Mouse (Mus musculus): ENCODE data around the gene Ogg1. TPM values are rescaled to one million over a fixed set of nuclear protein-coding genes. Genes with fewer than 3 reads are reported as not detected.

Ogg1 gene
- total RNA-seq (2022): 10 to 100 TPM in 2 of 4 experiments, 1 to 10 TPM in 2; 7.6 to 11.1 (median 9.4) TPM

DNA sequence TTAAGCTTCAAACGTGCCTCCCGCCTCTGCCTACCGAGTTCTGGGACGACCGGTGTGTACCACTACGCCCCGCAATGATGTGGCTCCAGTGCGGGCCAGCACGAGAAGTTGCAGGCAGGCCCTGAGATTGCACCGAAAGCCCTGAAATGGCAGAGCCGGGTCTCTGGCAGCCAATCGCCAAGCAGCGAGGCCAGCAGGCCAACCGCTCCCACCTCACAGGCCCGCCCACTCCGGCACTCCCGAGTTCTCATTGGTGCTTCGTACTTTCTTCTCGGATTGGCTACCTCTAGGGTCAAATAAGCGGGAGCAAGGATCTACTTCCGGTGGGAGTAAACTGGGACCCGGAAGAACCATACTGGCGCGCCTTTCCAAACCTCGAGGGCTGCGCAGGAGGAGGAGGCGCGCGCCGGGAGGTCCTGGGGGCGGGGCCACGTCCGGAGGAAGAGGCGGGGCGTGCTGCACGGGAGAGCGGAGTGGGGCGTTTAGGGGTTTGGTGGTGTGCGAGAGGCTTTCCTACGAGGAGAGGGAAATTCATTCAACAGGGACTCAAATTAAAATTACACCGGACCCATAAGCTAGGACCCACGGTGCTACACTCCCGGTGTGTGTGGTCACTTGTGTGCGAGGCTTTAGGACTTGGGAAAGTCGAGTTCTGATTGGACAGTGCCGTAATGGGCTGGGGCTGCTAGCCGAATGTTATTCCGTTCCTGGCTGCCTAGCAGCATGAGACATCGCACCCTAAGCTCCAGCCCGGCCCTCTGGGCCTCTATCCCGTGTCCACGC is at the start of gene Ogg1:
Ogg1 (plus strand) TSS at position 440 of the 783 bp plus-strand sequence.
- peak; percentile 98 to 99 for DNase-seq (ENCODE audit: low spot score in 2 of 2)

DNA sequence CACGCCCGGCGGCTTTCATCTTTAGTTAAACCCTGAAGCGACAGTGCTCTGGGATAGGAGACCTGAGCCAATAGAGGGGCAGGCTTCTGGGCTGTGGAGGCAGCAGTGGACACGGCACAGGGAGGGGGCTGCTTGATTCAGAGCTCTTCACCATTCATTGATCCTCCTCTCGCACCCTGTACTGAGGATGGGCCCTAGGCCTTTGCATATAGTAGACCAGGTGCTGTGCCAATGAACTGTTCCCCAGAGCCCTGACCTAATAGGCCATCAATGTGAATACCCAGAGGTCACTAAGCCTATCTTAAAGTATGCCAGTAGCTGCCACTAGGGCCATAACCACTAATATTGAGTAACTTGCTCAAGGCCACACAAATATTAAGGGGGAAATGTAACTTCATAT is 45.1 kb upstream of the Ogg1 start:
- no peak for DNase-seq (ENCODE audit: low spot score in 2 of 2)

DNA sequence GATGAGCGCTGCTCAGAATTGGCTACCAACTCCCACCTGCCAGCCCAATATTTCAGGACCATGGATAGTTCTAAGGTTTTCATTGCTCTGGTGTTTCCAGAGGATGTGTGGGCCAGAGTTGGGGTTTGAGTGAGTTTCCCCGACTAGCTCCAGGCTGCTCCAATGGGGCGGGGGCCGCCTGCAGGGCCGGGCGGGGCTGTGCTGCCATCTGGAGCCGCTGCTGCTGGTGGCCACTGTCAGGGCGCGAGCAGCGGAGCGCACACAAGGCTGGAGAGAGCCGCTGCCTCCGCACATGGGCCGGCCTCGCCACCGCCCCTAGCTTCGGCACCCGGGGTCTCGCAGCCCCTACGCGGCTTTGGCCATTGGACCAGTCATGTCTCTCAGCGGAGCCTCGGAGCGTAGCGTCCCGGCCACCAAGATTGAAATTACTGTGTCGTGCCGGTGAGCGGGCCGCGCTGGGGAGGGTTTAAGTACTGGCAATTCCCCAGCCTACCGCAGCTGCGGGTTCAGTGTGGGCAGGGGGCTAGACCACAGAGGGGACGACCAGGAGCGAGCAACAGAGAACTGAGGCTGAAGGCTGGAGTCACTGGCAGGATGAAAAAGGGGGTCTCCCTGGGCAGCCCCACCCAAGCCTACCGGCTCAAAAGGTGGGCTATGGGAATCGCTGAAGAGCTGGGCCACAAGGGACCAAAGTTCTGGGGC is 44.5 kb upstream of the Ogg1 start, which contains the start of gene Cpne9:
Cpne9 (plus strand) TSS at position 207 of the 702 bp plus-strand sequence.
- DNase-seq (ENCODE audit: low spot score in 2 of 2): no peak

DNA sequence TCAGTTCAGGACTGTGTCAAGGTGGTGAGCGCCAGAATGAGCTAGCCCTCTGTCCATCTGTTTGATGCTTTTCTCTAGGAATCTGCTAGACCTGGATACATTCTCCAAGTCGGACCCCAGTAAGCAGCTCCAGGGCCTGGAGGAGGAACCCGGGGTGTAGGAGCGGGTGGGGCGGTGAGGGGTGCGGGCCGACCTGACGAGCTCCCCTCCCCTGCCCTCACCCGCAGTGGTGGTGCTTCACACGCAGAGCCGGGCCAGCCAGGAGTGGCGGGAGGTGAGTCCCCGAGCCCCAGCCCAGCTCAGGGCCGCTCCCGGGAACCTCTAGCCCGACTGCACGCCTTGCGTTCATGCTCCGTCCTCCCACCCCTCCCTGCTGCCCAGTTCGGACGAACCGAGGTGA is 43.8 kb upstream of the Ogg1 start:
- no peak for DNase-seq (ENCODE audit: low spot score in 2 of 2)

DNA sequence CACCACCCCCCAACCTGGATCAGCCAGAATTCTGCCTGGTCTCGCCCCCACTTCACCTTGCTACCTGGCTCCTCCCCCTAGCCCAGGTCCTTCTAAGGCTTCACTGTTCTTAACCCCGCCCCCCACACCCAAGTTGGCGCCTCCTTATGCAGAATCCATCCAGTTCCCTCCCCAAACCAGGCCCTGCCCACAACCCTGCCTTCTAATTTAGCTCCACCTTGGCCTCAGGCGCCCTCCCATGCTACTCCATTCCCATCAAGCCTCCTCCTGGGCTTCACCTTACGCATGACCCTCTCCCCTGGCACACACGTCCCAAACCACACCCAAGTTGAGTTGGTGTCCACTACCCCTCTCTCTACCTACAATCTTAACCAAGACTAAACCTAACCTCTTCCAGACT is 43.3 kb upstream of the Ogg1 start:
- no peak for DNase-seq (ENCODE audit: low spot score in 2 of 2)

DNA sequence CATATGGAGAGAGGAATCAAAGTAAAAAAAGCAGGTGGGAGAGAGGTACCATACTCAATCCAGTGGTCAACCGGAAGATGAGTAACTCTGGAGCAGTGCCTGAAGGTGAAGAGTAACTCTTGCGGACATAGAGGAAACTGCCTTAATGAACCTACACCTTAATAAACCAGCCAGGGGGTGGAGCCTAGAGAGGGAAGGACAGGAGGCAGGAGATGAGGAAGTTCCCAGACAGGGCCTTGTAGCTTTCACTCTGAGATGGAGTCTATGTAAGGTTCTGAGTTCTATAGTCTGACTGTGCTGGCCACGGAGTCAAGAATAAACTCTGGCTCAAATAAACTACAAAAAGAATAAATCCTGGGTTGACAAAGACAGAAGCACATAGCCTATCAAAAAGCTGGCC is 41.8 kb upstream of the Ogg1 start:
- DNase-seq (ENCODE audit: low spot score in 2 of 2): no peak

DNA sequence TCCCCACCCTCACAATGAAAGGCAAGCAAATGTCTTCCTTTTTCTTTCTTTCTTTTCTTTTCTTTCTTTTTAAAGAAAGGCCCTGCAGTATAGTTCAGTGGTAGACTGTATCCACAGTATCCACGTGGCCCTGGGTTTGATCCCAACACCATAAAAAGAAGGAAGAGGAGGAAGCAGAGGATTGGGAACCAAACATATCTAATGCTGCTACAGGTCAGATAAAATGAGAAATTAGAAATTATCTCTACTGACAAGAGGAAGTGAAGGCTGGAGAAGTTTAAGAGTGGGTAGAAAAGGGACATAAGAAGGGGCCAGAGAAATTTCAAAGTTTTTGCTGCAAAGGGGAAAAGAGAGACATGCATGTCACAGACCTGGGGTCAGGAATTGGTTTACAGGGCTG is 40.5 kb upstream of the Ogg1 start:
- no peak for DNase-seq (ENCODE audit: low spot score in 2 of 2)

DNA sequence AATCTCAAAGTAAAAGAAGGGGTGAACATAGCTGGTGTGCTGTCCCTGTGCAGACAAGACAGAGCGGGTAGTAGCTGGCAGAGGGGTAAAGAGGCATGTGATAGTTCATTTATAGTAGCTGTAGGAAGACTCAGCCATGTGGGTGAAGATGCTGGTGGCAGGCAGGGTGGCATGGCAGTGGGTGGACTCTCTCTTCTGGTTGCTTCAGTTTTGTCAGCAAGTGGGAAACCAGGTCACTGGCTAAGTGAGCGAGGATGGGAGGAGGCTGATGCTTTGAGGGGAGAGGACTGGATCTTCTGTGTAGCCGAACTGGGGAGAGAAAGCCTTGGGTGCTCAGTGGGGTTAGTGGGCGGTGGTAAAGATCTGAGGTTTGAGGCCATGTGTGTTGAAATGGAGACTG is 39.5 kb upstream of the Ogg1 start:
- no peak for DNase-seq (ENCODE audit: low spot score in 2 of 2)

DNA sequence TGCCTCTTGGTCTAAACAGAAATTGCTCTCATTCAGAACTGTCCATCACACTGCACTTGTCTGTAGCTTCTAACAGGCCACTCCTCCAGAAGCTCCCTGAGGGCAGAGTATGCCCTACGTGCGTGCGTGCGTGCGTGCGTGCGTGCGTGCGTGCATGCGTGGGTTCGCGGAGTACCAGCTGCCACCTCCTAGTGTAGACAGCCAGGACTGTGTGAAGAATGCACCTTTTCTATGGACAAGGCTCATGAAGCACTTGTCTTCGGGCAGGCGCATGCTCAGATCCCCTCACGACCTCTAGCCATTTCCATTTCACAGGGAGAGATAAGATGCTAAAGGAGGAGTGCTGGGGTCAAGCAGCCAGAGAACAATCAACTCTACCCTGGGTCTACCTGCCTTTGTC is 37.4 kb upstream of the Ogg1 start:
- no peak for DNase-seq (ENCODE audit: low spot score in 2 of 2)

DNA sequence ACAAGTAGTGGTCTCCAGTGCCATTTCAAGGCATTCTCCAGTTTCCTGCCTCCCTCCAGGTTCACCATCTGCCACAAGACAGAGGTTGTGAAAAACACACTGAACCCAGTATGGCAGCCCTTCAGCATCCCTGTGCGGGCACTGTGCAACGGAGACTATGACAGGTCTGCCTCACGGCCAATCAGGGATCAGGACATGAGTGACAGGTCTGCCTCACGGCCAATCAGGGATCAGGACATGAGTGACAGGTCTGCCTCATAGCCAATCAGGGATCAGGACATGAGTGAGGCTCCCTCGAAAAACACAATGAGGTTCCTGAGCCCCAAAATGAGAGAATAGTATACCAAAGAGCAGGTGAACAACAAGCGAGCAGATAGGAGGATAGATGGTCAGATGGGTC is 36.4 kb upstream of the Ogg1 start:
- DNase-seq (ENCODE audit: low spot score in 2 of 2): no peak

DNA sequence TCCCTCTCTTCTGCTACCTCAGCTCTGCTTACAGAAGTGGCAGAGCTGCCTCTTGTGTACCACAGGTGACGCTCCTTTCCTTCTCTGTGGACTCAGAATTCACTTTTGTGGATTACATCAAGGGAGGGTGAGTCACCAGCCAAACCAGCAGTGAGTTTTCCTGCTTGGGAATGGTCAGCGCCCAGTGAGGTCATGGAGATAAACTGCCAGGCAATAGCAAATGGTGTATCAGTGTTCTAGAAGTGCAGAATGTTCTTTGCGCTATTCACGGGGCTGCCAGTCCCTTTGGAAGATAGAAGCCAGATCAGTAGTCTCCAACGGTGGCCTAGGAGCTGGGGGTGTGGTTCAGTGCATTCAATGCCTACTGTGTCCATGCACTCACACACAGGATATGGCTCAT is 33.8 kb upstream of the Ogg1 start:
- DNase-seq (ENCODE audit: low spot score in 2 of 2): no peak

DNA sequence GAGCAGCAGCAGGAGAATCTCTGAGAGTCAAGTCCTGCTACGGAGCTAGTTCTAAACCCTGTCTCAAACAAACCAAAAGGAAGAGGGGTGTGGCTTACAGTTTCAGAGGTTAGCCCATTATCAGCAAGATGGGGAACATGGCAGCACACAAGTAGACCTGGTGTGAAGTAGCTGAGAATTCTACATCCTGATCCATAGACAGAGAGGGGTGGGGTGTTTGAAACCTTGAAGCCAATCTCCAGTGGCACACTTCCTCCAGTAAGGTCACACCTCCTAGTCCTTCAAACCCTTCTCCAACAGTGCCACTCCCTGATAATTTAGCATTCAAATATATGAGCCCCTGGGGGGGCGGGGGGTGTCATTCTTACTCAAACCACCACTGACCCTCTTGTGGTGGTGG is 30.7 kb upstream of the Ogg1 start:
- no peak for DNase-seq (ENCODE audit: low spot score in 2 of 2)

DNA sequence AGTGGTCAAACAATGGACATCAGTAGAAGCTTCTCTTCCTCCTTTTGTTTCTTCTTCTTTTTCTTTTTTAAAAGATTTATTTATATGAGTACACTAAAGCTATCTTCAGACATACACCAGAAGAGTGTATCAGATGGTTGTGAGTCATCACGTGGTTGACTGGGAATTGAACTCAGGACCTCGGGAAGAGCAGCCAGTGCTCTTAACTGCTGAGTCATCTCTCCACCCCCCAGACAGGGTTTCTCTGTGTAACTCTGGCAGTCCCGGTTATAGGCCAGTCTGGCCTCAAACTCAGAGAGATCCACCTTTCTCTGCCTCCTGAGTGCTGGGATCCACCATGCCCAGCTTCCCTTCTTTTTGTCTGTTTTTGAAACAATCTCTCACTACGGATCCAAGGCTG is 30.1 kb upstream of the Ogg1 start:
- no peak for DNase-seq (ENCODE audit: low spot score in 2 of 2)

DNA sequence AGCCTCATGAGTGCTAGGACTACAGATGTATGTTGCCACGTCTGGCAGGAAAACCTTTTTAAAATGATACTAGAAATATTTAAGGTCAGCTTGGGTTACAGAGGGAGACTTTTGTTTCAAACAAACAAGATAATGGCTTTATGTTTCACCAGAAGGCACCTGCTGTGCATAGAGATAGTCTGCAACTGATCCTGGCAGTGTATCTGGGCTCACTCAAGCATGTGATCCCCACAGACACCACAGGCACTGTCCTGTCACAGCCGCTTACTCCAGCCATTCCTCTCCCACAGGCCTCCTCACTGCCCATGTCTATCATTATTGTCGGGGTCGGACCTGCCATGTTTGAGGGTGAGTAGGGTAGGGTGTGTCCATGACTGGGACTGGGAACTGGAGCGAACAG is 25.4 kb upstream of the Ogg1 start:
- no peak for DNase-seq (ENCODE audit: low spot score in 2 of 2)

DNA sequence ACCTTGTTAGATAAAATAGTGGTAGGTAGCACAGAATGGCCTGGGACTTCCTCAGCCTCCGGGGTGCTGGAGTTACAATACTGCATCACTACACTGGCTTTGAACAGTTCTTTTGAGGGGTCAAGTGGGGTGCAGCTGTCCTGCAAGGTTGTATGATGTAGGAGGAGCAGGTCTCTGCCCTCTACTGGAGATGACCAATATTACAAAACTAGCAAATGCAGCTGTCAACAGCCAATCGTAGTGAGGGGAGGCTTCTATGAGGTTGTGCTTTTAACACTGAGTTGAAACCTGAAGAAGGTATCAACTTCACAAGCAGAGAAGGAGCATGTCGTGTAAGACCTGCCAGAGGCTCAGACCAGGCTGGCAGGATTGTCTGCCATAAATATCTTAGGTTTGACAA is 24.5 kb upstream of the Ogg1 start:
- DNase-seq (ENCODE audit: low spot score in 2 of 2): no peak

DNA sequence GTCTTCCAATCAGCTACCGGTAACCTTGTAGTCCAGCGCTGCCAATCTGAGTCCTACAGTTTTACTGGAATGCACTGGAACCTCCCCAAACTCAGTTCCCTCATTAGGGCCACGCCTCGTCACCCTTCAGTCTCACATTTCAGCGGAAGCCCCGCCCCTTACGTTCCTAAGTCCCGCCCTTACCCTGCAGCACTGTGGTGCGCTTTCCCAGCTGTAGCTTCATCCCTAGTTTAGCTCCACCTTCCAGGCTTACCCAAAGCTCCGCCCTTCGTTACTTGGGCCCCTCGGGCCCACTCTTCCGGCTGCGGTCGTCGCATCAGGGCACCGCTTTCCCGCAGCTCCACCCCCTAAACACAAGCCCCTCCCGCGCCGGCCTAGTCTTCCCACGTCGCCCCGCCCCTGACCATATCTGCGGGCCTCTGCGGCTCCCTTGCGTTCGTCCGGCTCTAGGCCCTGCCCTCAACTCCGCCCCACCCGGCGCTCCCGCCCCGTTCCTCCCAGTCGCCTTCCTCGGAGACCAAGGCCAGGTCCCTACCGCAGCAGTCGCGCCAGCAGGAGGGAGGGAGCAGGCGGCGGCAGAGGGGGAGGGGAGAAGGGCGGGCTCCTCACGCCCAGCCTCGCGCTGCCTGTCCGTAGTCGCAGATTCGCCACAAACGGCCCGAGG is 20.3 kb upstream of the Ogg1 start:
- peak; percentile 99 for DNase-seq (ENCODE audit: low spot score in 2 of 2)

DNA sequence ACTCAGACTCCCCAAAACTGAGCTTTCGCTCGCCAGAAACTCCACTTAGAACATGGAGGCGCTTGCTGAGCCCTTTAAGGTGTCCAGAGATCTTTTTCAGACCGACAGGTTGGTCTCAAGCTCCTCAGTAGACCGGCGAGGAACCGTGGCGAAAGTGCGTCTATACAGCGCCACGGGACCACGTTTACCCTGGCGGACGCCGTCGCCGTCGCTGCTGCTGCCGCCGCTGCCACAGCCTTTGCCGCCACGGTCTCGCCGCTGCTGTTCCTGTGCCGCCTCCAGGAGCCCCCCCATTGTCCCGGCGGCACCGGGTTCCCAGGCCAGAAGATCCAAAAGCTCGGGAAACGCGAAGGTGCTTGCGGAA is 19.8 kb upstream of the Ogg1 start, which contains the start of gene Brpf1:
Brpf1 (plus strand) TSS at position 152 of the 364 bp plus-strand sequence.
- DNase-seq (ENCODE audit: low spot score in 2 of 2): no peak

DNA sequence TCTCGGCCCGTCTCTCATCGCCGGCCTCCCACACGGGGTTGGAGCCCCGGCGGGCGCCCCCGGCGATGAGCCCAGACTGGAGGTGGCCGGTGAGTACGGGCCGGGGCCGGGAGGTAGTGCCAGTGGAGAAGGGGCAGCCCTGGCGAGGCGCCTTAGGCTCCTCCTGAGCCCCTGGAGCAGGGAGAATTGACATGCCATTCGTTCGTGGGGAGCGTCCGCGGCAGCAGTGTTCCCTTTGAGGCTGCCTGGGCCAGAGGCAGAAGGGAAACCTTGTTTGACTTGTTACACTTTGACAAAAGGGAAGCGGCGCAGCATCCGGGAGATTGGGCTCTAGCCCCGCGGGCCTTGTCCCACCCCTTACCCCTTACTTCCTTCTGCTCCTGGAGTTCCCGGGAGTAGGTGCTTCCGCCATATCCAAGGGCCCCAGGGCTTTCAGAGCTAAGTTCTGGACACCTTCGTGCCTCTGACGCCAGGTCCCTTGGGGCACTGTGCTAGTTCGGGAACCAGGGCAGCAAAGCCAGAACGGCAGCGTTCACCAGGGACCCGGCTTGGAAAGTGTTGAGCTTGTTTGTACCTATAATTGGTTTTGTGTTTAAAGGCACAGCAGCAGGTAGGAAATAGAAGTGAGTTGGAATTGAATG is 19.2 kb upstream of the Ogg1 start:
- peak in 1 of 2 experiments; percentile 21 for DNase-seq (ENCODE audit: low spot score in 2 of 2)

DNA sequence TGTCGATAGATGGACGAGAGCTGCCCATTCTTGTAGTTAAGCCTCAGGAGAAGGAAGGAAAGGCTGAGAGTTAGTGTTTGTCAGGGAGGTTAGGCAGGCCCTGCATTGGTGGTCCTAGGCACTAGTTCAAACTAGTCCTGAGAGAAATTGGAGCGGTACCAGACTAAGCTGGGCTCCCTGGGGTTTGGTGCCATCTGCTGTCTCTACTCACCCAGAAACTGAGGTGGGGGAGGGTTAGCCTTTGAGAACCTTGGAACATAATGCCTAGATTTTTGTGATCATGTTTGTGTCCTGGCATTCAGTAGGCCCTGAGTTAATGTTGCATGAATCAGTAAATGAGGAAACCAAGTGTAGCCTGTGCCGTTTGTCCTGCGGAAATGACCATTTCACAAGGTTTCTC is 18.6 kb upstream of the Ogg1 start:
- peak in 1 of 2 experiments; percentile 42 for DNase-seq (ENCODE audit: low spot score in 2 of 2)

DNA sequence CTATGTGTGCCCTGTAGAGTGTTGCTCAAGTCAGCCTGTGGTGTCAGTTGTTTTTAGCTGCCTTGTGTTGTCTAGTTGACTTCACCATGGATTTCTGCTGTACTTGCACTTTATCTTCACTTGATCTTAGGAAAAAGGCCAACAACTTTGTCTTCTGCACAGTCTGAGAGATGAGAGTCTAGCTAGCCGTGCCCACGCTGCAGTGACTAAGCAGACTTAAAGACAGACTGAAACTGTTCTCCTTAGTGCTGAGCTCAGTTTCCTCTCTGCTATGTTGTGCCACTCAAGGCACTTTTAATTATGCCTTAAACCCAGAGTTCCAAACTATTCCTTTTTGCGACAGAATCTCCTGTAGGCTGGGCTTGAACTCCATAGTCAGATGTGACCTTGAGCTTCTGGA is 10.8 kb upstream of the Ogg1 start:
- no peak for DNase-seq (ENCODE audit: low spot score in 2 of 2)

DNA sequence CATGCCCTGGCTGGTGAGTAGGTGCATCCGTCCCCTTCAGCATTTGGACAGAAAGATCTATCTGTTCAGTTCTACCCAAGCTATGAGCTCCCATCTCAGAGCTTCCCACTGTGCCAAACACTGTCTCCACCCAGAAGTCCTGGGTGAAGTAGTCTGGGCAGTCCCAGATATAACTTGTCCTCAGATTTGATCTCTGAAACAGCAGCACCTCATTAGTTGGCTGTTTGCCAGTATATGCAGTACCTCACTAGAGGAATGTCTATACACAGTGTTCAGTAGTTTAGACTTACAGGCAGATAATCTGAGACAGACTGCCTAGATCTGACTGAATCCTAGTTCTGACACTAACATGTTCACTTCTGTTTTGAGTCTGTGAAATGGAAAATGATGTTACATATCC is 2.6 kb downstream of the Ogg1 start:
- no peak for DNase-seq (ENCODE audit: low spot score in 2 of 2)

DNA sequence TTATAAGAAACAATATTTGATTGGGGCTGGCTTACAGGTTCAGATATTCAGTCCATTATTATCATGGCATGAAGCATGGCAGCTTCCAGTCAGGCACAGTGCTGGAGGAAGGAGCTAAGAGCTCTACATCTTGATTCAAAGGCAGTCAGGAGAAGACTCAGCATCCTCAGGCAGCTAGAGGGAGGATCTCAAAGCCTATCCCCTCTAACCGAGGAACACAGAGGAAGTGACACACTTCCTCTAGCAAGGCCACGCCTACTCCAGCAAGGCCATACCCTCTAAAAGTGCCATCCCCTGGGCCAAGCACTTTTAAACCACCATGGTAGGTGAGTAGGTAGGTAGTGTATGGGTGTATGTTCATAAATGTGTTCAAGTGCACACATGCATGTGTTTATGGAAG is 3.8 kb downstream of the Ogg1 start:
- DNase-seq (ENCODE audit: low spot score in 2 of 2): no peak
